Comparison of ENCODE assay signal across 31 mouse cellular contexts in genomic region chr13:47842418-47842817, GRCm38 (mm10).
DNase-seq lines count a peak whose midpoint lies in the region; ATAC-seq and TF ChIP-seq lines count a peak whose summit lies in the region.
"Had no signal": no experiment of that assay in that cellular context is flagged by ENCODE, and none has a peak within 500 bp of the region (broad histone marks: within the 10 kb centered on the region; RNA-seq: fewer than 3 reads in every experiment).

No protein-coding gene starts in this region.

- H3K27ac ChIP-seq in intestine, embryonic 14.5 days (ENCODE audit: low read depth), result 0 out of 2 replicates have a peak overlapping the region, but pooled peaks have one; percentile 38
- H3K27ac ChIP-seq in intestine, postnatal 0 days (ENCODE audit: low read depth, low read length), result no peak overlapping the region
- H3K27ac ChIP-seq in midbrain, embryonic 10.5 days (replicated peaks), result peak overlapping the region; percentile 80; the same call in 1 of the 2 replicates
- H3K27ac ChIP-seq in midbrain, embryonic 15.5 days, result no peak overlapping the region
- H3K27ac ChIP-seq in forebrain, embryonic 15.5 days (replicated peaks), result no peak overlapping the region
- H3K27ac ChIP-seq: embryonic facial prominence, embryonic 10.5 days; embryonic facial prominence, embryonic 15.5 days; heart, embryonic 10.5 days; heart, embryonic 15.5 days; hindbrain, embryonic 13.5 days; liver, embryonic 14.5 days; macrophage; neural tube, embryonic 12.5 days had no signal

- no peaks in the 10 kb centered on the region for H3K27me3 ChIP-seq in intestine, embryonic 14.5 days (replicated peaks; ENCODE audit: control insufficient read depth, insufficient read depth, low read length)
- H3K27me3 ChIP-seq in intestine, postnatal 0 days (replicated peaks; ENCODE audit: control insufficient read depth, insufficient read depth, low read length), result no peaks in the 10 kb centered on the region
- no peaks in the 10 kb centered on the region for H3K27me3 ChIP-seq in midbrain, embryonic 10.5 days (ENCODE audit: low read depth, poor library complexity, severe bottlenecking)
- no peaks in the 10 kb centered on the region for H3K27me3 ChIP-seq in midbrain, embryonic 15.5 days (replicated peaks)
- H3K27me3 ChIP-seq in forebrain, embryonic 15.5 days, result no peaks in the 10 kb centered on the region
- H3K27me3 ChIP-seq: embryonic facial prominence, embryonic 15.5 days; heart, embryonic 15.5 days; hindbrain, embryonic 13.5 days; neural tube, embryonic 12.5 days had no signal

- no peak for ATAC-seq in intestine, embryonic 14.5 days (replicated peaks; ENCODE audit: low FRiP score, low TSS enrichment, low read depth)
- ATAC-seq in intestine, postnatal 0 days, result no peak
- no peak for ATAC-seq in midbrain, embryonic 15.5 days (replicated peaks)
- no peak for ATAC-seq in forebrain, embryonic 15.5 days (replicated peaks)
- ATAC-seq: CD4-positive, CD25-positive, alpha-beta regulatory T cell, adult 4 months; inflammation-experienced regulatory T-cells, adult 6 months had no signal

- no peak overlapping the region for H3K4me2 ChIP-seq in intestine, embryonic 14.5 days (ENCODE audit: low read length)
- no peak overlapping the region for H3K4me2 ChIP-seq in intestine, postnatal 0 days (replicated peaks; ENCODE audit: low read depth)
- H3K4me2 ChIP-seq in midbrain, embryonic 15.5 days, result no peak overlapping the region
- H3K4me2 ChIP-seq in forebrain, embryonic 15.5 days (replicated peaks), result no peak overlapping the region
- H3K4me2 ChIP-seq: embryonic facial prominence, embryonic 15.5 days; forebrain, embryonic 12.5 days; heart, embryonic 15.5 days; hindbrain, embryonic 13.5 days; neural tube, embryonic 12.5 days had no signal

- H3K4me1 ChIP-seq in intestine, embryonic 14.5 days (replicated peaks; ENCODE audit: control insufficient read depth, insufficient read depth, low read length), result no peaks in the 10 kb centered on the region
- no peaks in the 10 kb centered on the region for H3K4me1 ChIP-seq in intestine, postnatal 0 days (replicated peaks; ENCODE audit: control insufficient read depth, insufficient read depth, low read length)
- peaks cover 22% of the 10 kb centered on the region for H3K4me1 ChIP-seq in midbrain, embryonic 10.5 days
- peaks cover 13% of the 10 kb centered on the region; the same call in 1 of the 2 replicates for H3K4me1 ChIP-seq in midbrain, embryonic 15.5 days
- H3K4me1 ChIP-seq in forebrain, embryonic 15.5 days, result peaks cover 18% of the 10 kb centered on the region
- H3K4me1 ChIP-seq: heart, embryonic 15.5 days had no signal

- no peak for TF ChIP-seq CTCF in intestine, postnatal 0 days (IDR thresholded peaks at IDR 0.05; ENCODE audit: low read depth)

- DNase-seq in intestine, embryonic 14.5 days (ENCODE audit: low spot score), result no peak
- DNase-seq in midbrain, embryonic 10.5 days (ENCODE audit: low spot score), result no peak
- peak; percentile 31 for DNase-seq in brain, adult 2 months (ENCODE audit: low read depth, low spot score)
- DNase-seq in right cerebral cortex, postnatal 14 days, result peak; percentile 17
- DNase-seq: adrenal gland, postnatal 25 days; cerebellum, adult 18-20 months; cerebellum, postnatal 14 days; gastrocnemius, postnatal 25 days; heart, adult 11 months; kidney, adult 2 months; kidney, postnatal 36 days; liver; lung, adult 2 months; lung, postnatal 10 days; thymus, adult 2 months; thymus, postnatal 36 days had no signal

- H3K4me3 ChIP-seq in intestine, embryonic 14.5 days (ENCODE audit: low read depth, low read length), result no peak overlapping the region
- no peak overlapping the region for H3K4me3 ChIP-seq in intestine, postnatal 0 days (ENCODE audit: low read depth, low read length)
- no peak overlapping the region for H3K4me3 ChIP-seq in midbrain, embryonic 10.5 days
- H3K4me3 ChIP-seq in midbrain, embryonic 15.5 days, result no peak overlapping the region
- H3K4me3 ChIP-seq in forebrain, embryonic 15.5 days, result no peak overlapping the region
- H3K4me3 ChIP-seq: embryonic facial prominence, embryonic 10.5 days; embryonic facial prominence, embryonic 15.5 days; forebrain, embryonic 12.5 days; heart, embryonic 10.5 days; heart, embryonic 15.5 days; hindbrain, embryonic 13.5 days; myocyte; neural tube, embryonic 12.5 days had no signal

- H3K9me3 ChIP-seq in intestine, embryonic 14.5 days (ENCODE audit: control insufficient read depth, low read length), result no peaks in the 10 kb centered on the region
- no peaks in the 10 kb centered on the region for H3K9me3 ChIP-seq in intestine, postnatal 0 days (ENCODE audit: control insufficient read depth)
- no peaks in the 10 kb centered on the region for H3K9me3 ChIP-seq in midbrain, embryonic 10.5 days (replicated peaks)
- no peaks in the 10 kb centered on the region for H3K9me3 ChIP-seq in midbrain, embryonic 15.5 days
- no peaks in the 10 kb centered on the region for H3K9me3 ChIP-seq in forebrain, embryonic 15.5 days
- H3K9me3 ChIP-seq: embryonic facial prominence, embryonic 10.5 days; embryonic facial prominence, embryonic 15.5 days; forebrain, embryonic 12.5 days; heart, embryonic 10.5 days; heart, embryonic 15.5 days; hindbrain, embryonic 13.5 days; neural tube, embryonic 12.5 days had no signal

- no peak overlapping the region for H3K9ac ChIP-seq in intestine, embryonic 14.5 days (ENCODE audit: low read length)
- H3K9ac ChIP-seq in intestine, postnatal 0 days (ENCODE audit: low read depth, low read length), result no peak overlapping the region
- H3K9ac ChIP-seq in midbrain, embryonic 15.5 days, result no peak overlapping the region
- no peak overlapping the region for H3K9ac ChIP-seq in forebrain, embryonic 15.5 days (replicated peaks)
- H3K9ac ChIP-seq: embryonic facial prominence, embryonic 15.5 days; forebrain, embryonic 12.5 days; heart, embryonic 15.5 days; hindbrain, embryonic 13.5 days; liver, embryonic 14.5 days; neural tube, embryonic 12.5 days had no signal

- no peaks in the 10 kb centered on the region for H3K36me3 ChIP-seq in intestine, embryonic 14.5 days (ENCODE audit: control insufficient read depth, insufficient read depth, low read length)
- no peaks in the 10 kb centered on the region for H3K36me3 ChIP-seq in intestine, postnatal 0 days (ENCODE audit: control insufficient read depth, insufficient read depth)
- H3K36me3 ChIP-seq in midbrain, embryonic 10.5 days, result no peaks in the 10 kb centered on the region
- no peaks in the 10 kb centered on the region for H3K36me3 ChIP-seq in midbrain, embryonic 15.5 days (replicated peaks)
- H3K36me3 ChIP-seq in forebrain, embryonic 15.5 days, result no peaks in the 10 kb centered on the region
- H3K36me3 ChIP-seq: embryonic facial prominence, embryonic 10.5 days; embryonic facial prominence, embryonic 15.5 days; forebrain, embryonic 12.5 days; heart, embryonic 10.5 days; heart, embryonic 15.5 days; hindbrain, embryonic 13.5 days; neural tube, embryonic 12.5 days had no signal

- WGBS in intestine, embryonic 14.5 days, result 83% methylated on average over 8 of the region's 8 CpGs
- WGBS in intestine, postnatal 0 days, result 84% methylated on average over 8 of the region's 8 CpGs
- WGBS in midbrain, embryonic 10.5 days, result 90% methylated on average over 8 of the region's 8 CpGs
- 88% methylated on average over 8 of the region's 8 CpGs for WGBS in midbrain, embryonic 15.5 days
- 86% methylated on average over 8 of the region's 8 CpGs for WGBS in forebrain, embryonic 15.5 days

Comparison
In these comparisons a context has a peak if more than half of its experiments do, and no peak if none do; other contexts are left out.
1. H3K27ac ChIP-seq: peak in intestine, embryonic 14.5 days (single experiment) and midbrain, embryonic 10.5 days (single experiment); none in intestine, postnatal 0 days (single experiment), midbrain, embryonic 15.5 days (single experiment) and forebrain, embryonic 15.5 days (single experiment).
2. DNase-seq: peak in brain, adult 2 months (single experiment) and right cerebral cortex, postnatal 14 days (single experiment); none in intestine, embryonic 14.5 days (single experiment) and midbrain, embryonic 10.5 days (single experiment).